Mouse (Mus musculus): ENCODE measurements around the gene Tmem201. TPM values are rescaled to one million over a fixed set of nuclear protein-coding genes. Genes with fewer than 3 reads are reported as not detected.

Gene Tmem201
- polyA plus RNA-seq, 1 experiment from 2014 or later: 43.9 TPM

GRCm38 (mm10) chr4:149714542-149714941 lies 23.3 kb downstream of the Tmem201 start:
- no peaks in the 10 kb centered on the region for H3K9me3 ChIP-seq (ENCODE audit: control insufficient read depth, low read length)
- WGBS: 74% methylated on average over 3 of the region's 3 CpGs

GRCm38 (mm10) chr4:149711955-149712354 lies 25.9 kb downstream of the Tmem201 start:
- Histone ChIP-seq H3K9me3 (ENCODE audit: control insufficient read depth, low read length) (no peaks in the 10 kb centered on the region), H3K4me3 (ENCODE audit: low read length) (no peak overlapping the region), H3K27me3 (replicated peaks; ENCODE audit: control insufficient read depth, insufficient read depth, low read length) (no peaks in the 10 kb centered on the region), H3K4me1 (ENCODE audit: control insufficient read depth, insufficient read depth, low read depth, low read length) (no peaks in the 10 kb centered on the region), H3K36me3 (ENCODE audit: control insufficient read depth, insufficient read depth, low read length) (peaks cover 16% of the 10 kb centered on the region), H3K9ac (ENCODE audit: low read depth, low read length) (no peak overlapping the region), H3K4me2 (ENCODE audit: low read length) (no peak overlapping the region), H3K27ac (ENCODE audit: low read depth, low read length) (no peak overlapping the region)
- no peak for ATAC-seq
- 23% methylated on average over 7 of the region's 7 CpGs for WGBS

More at GRCm38 (mm10) chr4:149714542-149714941, 23.3 kb downstream of the Tmem201 start:
- Histone ChIP-seq H3K4me1 (ENCODE audit: control insufficient read depth, insufficient read depth, low read depth, low read length) (no peaks in the 10 kb centered on the region), H3K4me3 (ENCODE audit: low read length) (no peak overlapping the region), H3K4me2 (ENCODE audit: low read length) (no peak overlapping the region), H3K9ac (ENCODE audit: low read depth, low read length) (no peak overlapping the region; the same call in 1 of the 2 replicates), H3K36me3 (ENCODE audit: control insufficient read depth, insufficient read depth, low read length) (peaks cover 39% of the 10 kb centered on the region), H3K27me3 (replicated peaks; ENCODE audit: control insufficient read depth, insufficient read depth, low read length) (no peaks in the 10 kb centered on the region), H3K27ac (ENCODE audit: low read depth, low read length) (no peak overlapping the region)
- no peak for ATAC-seq

- WGBS: 86% methylated on average over 5 of the region's 5 CpGs
- no peak overlapping the region for H3K9ac ChIP-seq (ENCODE audit: low read depth, low read length)
- H3K27ac ChIP-seq (ENCODE audit: low read depth, low read length): no peak overlapping the region
These were observed 26.4 kb downstream of the Tmem201 start for GRCm38 (mm10) chr4:149711485-149711884.

GRCm38 (mm10) chr4:149710510-149710909 lies 27.3 kb downstream of the Tmem201 start:
- H3K4me1 ChIP-seq (ENCODE audit: control insufficient read depth, insufficient read depth, low read depth, low read length): no peaks in the 10 kb centered on the region
- WGBS: 22% methylated on average over 5 of the region's 5 CpGs
- ATAC-seq: peak; percentile 63

More at GRCm38 (mm10) chr4:149711485-149711884, 26.4 kb downstream of the Tmem201 start:
- peaks cover 11% of the 10 kb centered on the region for H3K36me3 ChIP-seq (ENCODE audit: control insufficient read depth, insufficient read depth, low read length)
- H3K4me1 ChIP-seq (ENCODE audit: control insufficient read depth, insufficient read depth, low read depth, low read length): no peaks in the 10 kb centered on the region
- H3K4me3 ChIP-seq (ENCODE audit: low read length): no peak overlapping the region
- H3K4me2 ChIP-seq (ENCODE audit: low read length): no peak overlapping the region
- no peaks in the 10 kb centered on the region for H3K9me3 ChIP-seq (ENCODE audit: control insufficient read depth, low read length)
- H3K27me3 ChIP-seq (replicated peaks; ENCODE audit: control insufficient read depth, insufficient read depth, low read length): no peaks in the 10 kb centered on the region
- no peak for ATAC-seq

GRCm38 (mm10) chr4:149705941-149706340 lies 31.9 kb downstream of the Tmem201 start:
- Histone ChIP-seq H3K27ac (ENCODE audit: low read depth, low read length) (no peak overlapping the region), H3K27me3 (replicated peaks; ENCODE audit: control insufficient read depth, insufficient read depth, low read length) (no peaks in the 10 kb centered on the region), H3K4me1 (ENCODE audit: control insufficient read depth, insufficient read depth, low read depth, low read length) (no peaks in the 10 kb centered on the region), H3K4me2 (ENCODE audit: low read length) (no peak overlapping the region), H3K36me3 (ENCODE audit: control insufficient read depth, insufficient read depth, low read length) (no peaks in the 10 kb centered on the region), H3K9ac (ENCODE audit: low read depth, low read length) (no peak overlapping the region), H3K9me3 (ENCODE audit: control insufficient read depth, low read length) (no peaks in the 10 kb centered on the region), H3K4me3 (ENCODE audit: low read length) (no peak overlapping the region)
- no peak for ATAC-seq
- 89% methylated on average over 8 of the region's 8 CpGs for WGBS

More at GRCm38 (mm10) chr4:149710510-149710909, 27.3 kb downstream of the Tmem201 start:
- Histone ChIP-seq H3K27me3 (replicated peaks; ENCODE audit: control insufficient read depth, insufficient read depth, low read length) (no peaks in the 10 kb centered on the region), H3K4me3 (ENCODE audit: low read length) (no peak overlapping the region), H3K4me2 (ENCODE audit: low read length) (no peak overlapping the region), H3K9me3 (ENCODE audit: control insufficient read depth, low read length) (no peaks in the 10 kb centered on the region), H3K36me3 (ENCODE audit: control insufficient read depth, insufficient read depth, low read length) (peaks cover 6% of the 10 kb centered on the region; the same call in 1 of the 2 replicates), H3K27ac (ENCODE audit: low read depth, low read length) (no peak overlapping the region), H3K9ac (ENCODE audit: low read depth, low read length) (no peak overlapping the region)

- H3K4me1 ChIP-seq (ENCODE audit: control insufficient read depth, insufficient read depth, low read depth, low read length): no peaks in the 10 kb centered on the region
- no peaks in the 10 kb centered on the region for H3K36me3 ChIP-seq (ENCODE audit: control insufficient read depth, insufficient read depth, low read length)
- no peaks in the 10 kb centered on the region for H3K9me3 ChIP-seq (ENCODE audit: control insufficient read depth, low read length)
- no peaks in the 10 kb centered on the region; the same call in 1 of the 2 replicates for H3K27me3 ChIP-seq (replicated peaks; ENCODE audit: control insufficient read depth, insufficient read depth, low read length)
- no peak overlapping the region for H3K4me3 ChIP-seq (ENCODE audit: low read length)
- H3K4me2 ChIP-seq (ENCODE audit: low read length): no peak overlapping the region
- no peak for ATAC-seq
- no peak overlapping the region for H3K9ac ChIP-seq (ENCODE audit: low read depth, low read length)
- WGBS: 75% methylated on average over 7 of the region's 7 CpGs
- no peak overlapping the region for H3K27ac ChIP-seq (ENCODE audit: low read depth, low read length)
These were observed 32.5 kb downstream of the Tmem201 start for GRCm38 (mm10) chr4:149705298-149705697.

GRCm38 (mm10) chr4:149702210-149702979 lies 35.4 kb downstream of the Tmem201 start, which contains the start of gene Pik3cd:
TSS of gene Pik3cd (minus strand) at chr4:149702571.
- Histone ChIP-seq H3K36me3 (ENCODE audit: control insufficient read depth, insufficient read depth, low read length) (no peaks in the 10 kb centered on the region), H3K27ac (ENCODE audit: low read depth, low read length) (no peak within 1 kb of the TSS), H3K9me3 (ENCODE audit: control insufficient read depth, low read length) (no peaks in the 10 kb centered on the region), H3K4me3 (ENCODE audit: low read length) (no peak within 1 kb of the TSS), H3K9ac (ENCODE audit: low read depth, low read length) (no peak within 1 kb of the TSS), H3K27me3 (replicated peaks; ENCODE audit: control insufficient read depth, insufficient read depth, low read length) (peaks cover 7% of the 10 kb centered on the region; the same call in 1 of the 2 replicates), H3K4me2 (ENCODE audit: low read length) (no peak within 1 kb of the TSS), H3K4me1 (ENCODE audit: control insufficient read depth, insufficient read depth, low read depth, low read length) (peaks cover 8% of the 10 kb centered on the region; the same call in 1 of the 2 replicates)
- WGBS: 74% methylated on average over 19 of the region's 19 CpGs
- no peak for ATAC-seq

GRCm38 (mm10) chr4:149701426-149702209 lies 36.2 kb downstream of the Tmem201 start:
- 62% methylated on average over 18 of the region's 18 CpGs for WGBS
- H3K4me2 ChIP-seq (ENCODE audit: low read length): no peak overlapping the region
- no peak overlapping the region for H3K4me3 ChIP-seq (ENCODE audit: low read length)
- no peak overlapping the region for H3K27ac ChIP-seq (ENCODE audit: low read depth, low read length)
- ATAC-seq: no peak
- H3K27me3 ChIP-seq (replicated peaks; ENCODE audit: control insufficient read depth, insufficient read depth, low read length): peaks cover 7% of the 10 kb centered on the region; the same call in 1 of the 2 replicates
- no peak overlapping the region for H3K9ac ChIP-seq (ENCODE audit: low read depth, low read length)
- no peaks in the 10 kb centered on the region for H3K9me3 ChIP-seq (ENCODE audit: control insufficient read depth, low read length)
- H3K4me1 ChIP-seq (ENCODE audit: control insufficient read depth, insufficient read depth, low read depth, low read length): peaks cover 9% of the 10 kb centered on the region; the same call in 1 of the 2 replicates
- H3K36me3 ChIP-seq (ENCODE audit: control insufficient read depth, insufficient read depth, low read length): no peaks in the 10 kb centered on the region

- H3K4me1 ChIP-seq (ENCODE audit: control insufficient read depth, insufficient read depth, low read depth, low read length): peaks cover 16% of the 10 kb centered on the region; the same call in 1 of the 2 replicates
- no peaks in the 10 kb centered on the region for H3K9me3 ChIP-seq (ENCODE audit: control insufficient read depth, low read length)
- 75% methylated on average over 4 of the region's 4 CpGs for WGBS
- H3K27me3 ChIP-seq (replicated peaks; ENCODE audit: control insufficient read depth, insufficient read depth, low read length): peaks cover 7% of the 10 kb centered on the region; the same call in 1 of the 2 replicates
- no peak overlapping the region for H3K4me2 ChIP-seq (ENCODE audit: low read length)
- H3K27ac ChIP-seq (ENCODE audit: low read depth, low read length): no peak overlapping the region
- no peak overlapping the region for H3K9ac ChIP-seq (ENCODE audit: low read depth, low read length)
- no peaks in the 10 kb centered on the region for H3K36me3 ChIP-seq (ENCODE audit: control insufficient read depth, insufficient read depth, low read length)
- no peak overlapping the region for H3K4me3 ChIP-seq (ENCODE audit: low read length)
- ATAC-seq: no peak
These were observed 37.9 kb downstream of the Tmem201 start for GRCm38 (mm10) chr4:149699953-149700352.
